Mouse (Mus musculus) limb, embryonic 12.5 days (tissue): ENCODE results near the gene Pard3b. TPM values are rescaled to one million over a fixed set of nuclear protein-coding genes. Genes with fewer than 3 reads are reported as not detected.

ENCODE experiments used
- ATAC-seq: fragments of 200-750 bp; cut with Nextera tagmentation; 2 replicates; pipeline ENCODE4 v1.8.0; 2017; ENCODE audit warnings: low read depth, moderate TSS enrichment; ENCODE audit not compliant: insufficient number of reproducible peaks, insufficient read depth, low FRiP score, low TSS enrichment
- H3K27ac ChIP-seq: fragments of 300-500 bp; sonication (generic); 2 replicates; pipeline ENCODE4 v1.5.1; 2016; ENCODE audit warnings: mild to moderate bottlenecking, moderate library complexity
- H3K27me3 ChIP-seq: fragments of 300-500 bp; sonication (generic); 2 replicates; pipeline ENCODE4 v1.6.1; 2016; ENCODE audit warnings: mild to moderate bottlenecking, moderate library complexity
- H3K36me3 ChIP-seq: fragments of 300-500 bp; sonication (generic); 2 replicates; pipeline ENCODE4 v1.6.1; 2016; ENCODE audit warnings: mild to moderate bottlenecking, moderate library complexity
- H3K4me1 ChIP-seq: fragments of 300-500 bp; sonication (generic); replicated peaks from 2 replicates; pipeline ENCODE4 v1.6.1; 2016
- H3K4me2 ChIP-seq: fragments of 300-500 bp; sonication (generic); 2 replicates; pipeline ENCODE4 v1.6.1; 2016; ENCODE audit warnings: mild to moderate bottlenecking, moderate library complexity
- H3K4me3 ChIP-seq: fragments of 300-500 bp; sonication (generic); replicated peaks from 2 replicates; pipeline ENCODE4 v1.5.1; 2016; ENCODE audit warnings: mild to moderate bottlenecking
- H3K9ac ChIP-seq: fragments of 300-500 bp; sonication (generic); replicated peaks from 2 replicates; pipeline ENCODE4 v1.6.1; 2016; ENCODE audit warnings: mild to moderate bottlenecking, moderate library complexity
- H3K9me3 ChIP-seq: fragments of 300-500 bp; sonication (generic); 2 replicates; pipeline ENCODE4 v1.6.1; 2016; ENCODE audit warnings: mild to moderate bottlenecking, moderate library complexity
- WGBS: fragments of 180-500 bp; shearing (Covaris S2); methylation state at CpG from one replicate; pipeline ENCODE4 v1.1.7; 2016; 5-methylcytosine and 5-hydroxymethylcytosine counted together
- polyA plus RNA-seq: library from polyadenylated mRNA; unstranded; fragments of >200 nt; fragmentation: Nextera tagmentation; extraction: Ambion mirVana; gene quantifications from 2 replicates; pipeline ENCODE4 v1.2.1, GENCODE M21; 2016

The Pard3b gene
- polyA plus RNA-seq, 1 experiment from 2014 or later = 20.0 TPM

- no peaks in the 10 kb centered on the region for H3K4me1 ChIP-seq
- no peak overlapping the region for H3K4me3 ChIP-seq
- H3K9ac ChIP-seq = no peak overlapping the region
- no peak overlapping the region for H3K4me2 ChIP-seq
- no peaks in the 10 kb centered on the region for H3K27me3 ChIP-seq
- WGBS = 84% methylated on average over 3 of the region's 3 CpGs
- H3K36me3 ChIP-seq = no peaks in the 10 kb centered on the region
- no peak for ATAC-seq
- no peak overlapping the region for H3K27ac ChIP-seq
- H3K9me3 ChIP-seq = no peaks in the 10 kb centered on the region
These were observed 403.1 kb downstream of the Pard3b start for GRCm38 (mm10) chr1:62041718-62042117.

GRCm38 (mm10) chr1:62048592-62048991 lies 410.0 kb downstream of the Pard3b start:
- Histone ChIP-seq H3K27ac (no peak overlapping the region), H3K9me3 (no peaks in the 10 kb centered on the region), H3K27me3 (no peaks in the 10 kb centered on the region), H3K36me3 (no peaks in the 10 kb centered on the region), H3K4me3 (no peak overlapping the region), H3K4me2 (no peak overlapping the region), H3K9ac (no peak overlapping the region), H3K4me1 (0 out of 2 replicates have a peak, but pooled peaks cover 6% of the 10 kb centered on the region)
- 47% methylated on average over 4 of the region's 4 CpGs for WGBS
- no peak for ATAC-seq

DNA sequence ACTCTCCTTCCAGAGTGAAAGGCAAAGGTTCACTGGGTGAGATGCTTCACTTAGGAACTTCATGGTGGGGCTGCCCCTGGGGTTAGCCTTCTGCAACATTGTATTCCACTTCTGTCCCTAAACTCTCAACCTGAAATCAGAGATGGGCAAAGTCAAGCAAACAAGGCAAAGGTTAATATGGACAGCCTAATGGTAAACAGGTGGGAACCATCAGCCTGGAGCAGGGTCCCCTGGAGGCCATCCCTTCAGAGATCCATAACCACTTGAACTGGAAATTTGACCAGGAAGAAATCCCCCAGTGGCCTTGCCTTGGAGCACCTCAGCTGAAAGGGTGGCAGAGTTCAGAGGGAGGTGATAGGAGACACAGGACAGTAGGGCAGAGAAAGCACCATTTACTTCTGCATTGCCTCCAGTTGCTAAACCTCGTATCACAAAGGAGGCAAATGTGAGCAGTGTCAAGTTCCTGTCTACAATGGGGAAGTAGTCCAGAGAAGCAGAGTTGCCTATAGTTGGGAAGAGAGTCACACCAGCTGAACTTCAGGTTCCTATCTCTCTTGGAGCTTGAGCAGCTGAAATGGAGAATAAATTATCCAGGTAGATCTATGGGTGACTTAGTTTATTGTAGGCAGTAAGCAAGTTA lies 412.7 kb downstream of the Pard3b start:
- 37% methylated on average over 1 of the region's 1 CpGs for WGBS
- no peaks in the 10 kb centered on the region for H3K27me3 ChIP-seq
- ATAC-seq = no peak

GRCm38 (mm10) chr1:62053167-62053638 lies 414.6 kb downstream of the Pard3b start:
- Histone ChIP-seq H3K4me2 (no peak overlapping the region), H3K4me3 (no peak overlapping the region)
- no peak for ATAC-seq

More for the DNA sequence above, 412.7 kb downstream of the Pard3b start:
- Histone ChIP-seq H3K36me3 (no peaks in the 10 kb centered on the region), H3K9me3 (no peaks in the 10 kb centered on the region), H3K4me1 (0 out of 2 replicates have a peak, but pooled peaks cover 6% of the 10 kb centered on the region), H3K4me3 (no peak overlapping the region), H3K27ac (no peak overlapping the region), H3K9ac (no peak overlapping the region), H3K4me2 (no peak overlapping the region)

GRCm38 (mm10) chr1:62055280-62055679 lies 416.7 kb downstream of the Pard3b start:
- 0 out of 2 replicates have a peak, but pooled peaks cover 6% of the 10 kb centered on the region for H3K4me1 ChIP-seq
- H3K9ac ChIP-seq = no peak overlapping the region
- 79% methylated on average over 6 of the region's 6 CpGs for WGBS
- no peaks in the 10 kb centered on the region for H3K9me3 ChIP-seq
- H3K27ac ChIP-seq = no peak overlapping the region
- no peaks in the 10 kb centered on the region for H3K36me3 ChIP-seq
- H3K27me3 ChIP-seq = no peaks in the 10 kb centered on the region
- no peak overlapping the region for H3K4me2 ChIP-seq
- no peak for ATAC-seq
- no peak overlapping the region for H3K4me3 ChIP-seq

More at GRCm38 (mm10) chr1:62053167-62053638, 414.6 kb downstream of the Pard3b start:
- WGBS = 47% methylated on average over 7 of the region's 7 CpGs
- H3K9me3 ChIP-seq = no peaks in the 10 kb centered on the region
- H3K9ac ChIP-seq = no peak overlapping the region
- H3K27ac ChIP-seq = no peak overlapping the region
- H3K4me1 ChIP-seq = 0 out of 2 replicates have a peak, but pooled peaks cover 6% of the 10 kb centered on the region
- no peaks in the 10 kb centered on the region for H3K36me3 ChIP-seq
- H3K27me3 ChIP-seq = no peaks in the 10 kb centered on the region

GRCm38 (mm10) chr1:62070617-62071016 lies 432.0 kb downstream of the Pard3b start:
- no peak overlapping the region for H3K4me2 ChIP-seq
- H3K4me3 ChIP-seq = no peak overlapping the region
- ATAC-seq = no peak
- H3K27me3 ChIP-seq = no peaks in the 10 kb centered on the region
- peaks cover 10% of the 10 kb centered on the region for H3K4me1 ChIP-seq
- 81% methylated on average over 6 of the region's 6 CpGs for WGBS
- no peak overlapping the region for H3K27ac ChIP-seq
- H3K9me3 ChIP-seq = peaks cover 7% of the 10 kb centered on the region; the same call in 1 of the 2 replicates
- no peak overlapping the region for H3K9ac ChIP-seq
- peaks cover 7% of the 10 kb centered on the region; the same call in 1 of the 2 replicates for H3K36me3 ChIP-seq

DNA sequence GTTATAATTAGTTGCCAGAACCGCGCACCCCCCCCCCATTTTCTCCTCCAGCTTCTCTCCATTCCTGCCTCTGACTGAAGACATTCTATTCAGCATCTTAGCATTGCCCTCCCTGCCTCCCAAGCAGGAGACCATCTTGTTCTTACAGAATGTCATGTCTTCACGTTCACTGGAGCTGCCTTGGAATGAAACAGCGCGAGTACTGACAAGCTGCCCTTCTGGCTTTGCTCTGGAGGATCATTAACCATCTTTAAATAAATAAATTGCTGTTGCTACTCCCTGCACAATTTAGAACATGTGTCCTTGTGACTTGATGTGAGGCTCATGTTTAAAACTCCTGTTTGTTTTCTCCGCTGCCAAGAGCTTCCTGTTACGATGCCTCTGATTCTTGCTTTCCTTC lies 432.5 kb downstream of the Pard3b start:
- Histone ChIP-seq H3K4me1 (peaks cover 14% of the 10 kb centered on the region), H3K4me2 (no peak overlapping the region), H3K36me3 (peaks cover 7% of the 10 kb centered on the region; the same call in 1 of the 2 replicates), H3K9me3 (peaks cover 7% of the 10 kb centered on the region; the same call in 1 of the 2 replicates), H3K4me3 (no peak overlapping the region), H3K9ac (no peak overlapping the region), H3K27me3 (no peaks in the 10 kb centered on the region), H3K27ac (no peak overlapping the region)
- WGBS = 67% methylated on average over 7 of the region's 7 CpGs
- ATAC-seq = no peak

DNA sequence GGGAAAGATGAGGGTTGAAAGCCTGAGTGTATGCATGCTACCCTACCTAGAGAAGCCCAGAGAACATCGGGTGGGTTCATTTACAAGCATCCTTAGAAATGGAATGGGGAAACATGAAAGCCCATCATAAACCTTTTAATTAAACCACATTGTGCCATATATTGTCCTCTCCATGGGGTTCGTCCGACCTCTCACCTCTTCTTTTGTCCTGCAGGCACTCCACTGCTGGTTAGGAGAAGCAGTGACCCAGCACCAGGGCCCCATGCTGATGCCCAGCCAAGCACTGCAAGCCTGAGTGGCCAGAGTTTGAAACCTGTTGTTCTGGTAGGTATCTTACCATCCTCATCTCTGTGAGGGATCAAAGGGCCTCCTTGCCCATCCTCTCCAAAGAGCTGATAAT lies 437.5 kb downstream of the Pard3b start:
- H3K27me3 ChIP-seq = no peaks in the 10 kb centered on the region
- H3K4me3 ChIP-seq = no peak overlapping the region
- 52% methylated on average over 3 of the region's 3 CpGs for WGBS
- no peak overlapping the region for H3K9ac ChIP-seq
- H3K36me3 ChIP-seq = no peaks in the 10 kb centered on the region
- H3K9me3 ChIP-seq = no peaks in the 10 kb centered on the region
- H3K4me2 ChIP-seq = no peak overlapping the region
- no peak for ATAC-seq
- H3K27ac ChIP-seq = no peak overlapping the region
- H3K4me1 ChIP-seq = peaks cover 15% of the 10 kb centered on the region

- no peak for ATAC-seq
- H3K27ac ChIP-seq = no peak overlapping the region
- WGBS = 78% methylated on average over 4 of the region's 4 CpGs
These were observed 442.5 kb downstream of the Pard3b start for GRCm38 (mm10) chr1:62081129-62081528.

DNA sequence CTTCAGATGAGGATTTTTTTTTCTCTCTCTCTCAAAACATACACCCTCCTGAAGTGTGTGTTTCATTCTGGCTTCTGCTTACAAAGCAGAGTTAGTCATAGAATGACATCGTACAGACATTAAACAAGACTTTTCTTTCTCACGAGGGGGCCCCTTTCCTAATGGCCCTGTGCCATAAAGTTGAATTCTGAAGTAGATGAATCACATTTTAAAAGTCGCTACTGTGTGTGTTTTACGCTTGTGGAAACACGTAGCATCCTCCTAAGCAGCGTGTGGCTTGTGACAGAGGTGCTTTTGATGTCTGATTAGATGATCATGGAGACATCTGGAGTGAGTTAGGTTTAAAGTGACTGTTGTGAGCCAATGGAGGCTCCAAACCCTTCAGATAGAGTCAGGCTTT lies 447.4 kb downstream of the Pard3b start:
- 6% methylated on average over 6 of the region's 6 CpGs for WGBS
- Histone ChIP-seq H3K36me3 (no peaks in the 10 kb centered on the region), H3K4me1 (peaks cover 9% of the 10 kb centered on the region), H3K27ac (no peak overlapping the region), H3K4me3 (no peak overlapping the region), H3K27me3 (no peaks in the 10 kb centered on the region), H3K9me3 (no peaks in the 10 kb centered on the region), H3K9ac (no peak overlapping the region), H3K4me2 (peak overlapping the region; percentile 31)
- no peak for ATAC-seq

More at GRCm38 (mm10) chr1:62081129-62081528, 442.5 kb downstream of the Pard3b start:
- H3K9me3 ChIP-seq = no peaks in the 10 kb centered on the region
- peaks cover 9% of the 10 kb centered on the region for H3K4me1 ChIP-seq
- no peak overlapping the region for H3K4me2 ChIP-seq
- H3K36me3 ChIP-seq = no peaks in the 10 kb centered on the region
- no peak overlapping the region for H3K4me3 ChIP-seq
- no peaks in the 10 kb centered on the region for H3K27me3 ChIP-seq
- H3K9ac ChIP-seq = no peak overlapping the region

DNA sequence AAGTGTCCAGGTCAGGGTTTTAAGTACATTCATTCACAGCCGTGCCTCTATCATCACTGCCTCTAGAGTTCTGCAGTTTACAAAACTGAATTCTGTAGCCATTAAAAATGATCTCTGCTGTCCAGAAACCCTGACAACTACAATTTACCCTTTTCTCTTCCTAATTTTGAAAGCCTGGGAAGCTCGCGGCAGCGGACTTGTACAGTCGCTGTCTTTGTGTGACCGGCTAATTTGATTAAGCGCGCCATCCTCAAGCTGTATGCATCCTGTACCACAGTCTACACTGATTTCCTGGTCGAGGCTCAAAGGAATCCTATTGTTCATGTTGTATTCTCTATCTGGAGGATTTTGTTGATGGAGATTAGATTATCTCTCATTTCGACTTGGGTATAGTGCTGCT lies 448.8 kb downstream of the Pard3b start:
- H3K27ac ChIP-seq = no peak overlapping the region
- H3K4me3 ChIP-seq = no peak overlapping the region
- no peaks in the 10 kb centered on the region for H3K9me3 ChIP-seq
- H3K4me2 ChIP-seq = no peak overlapping the region
- WGBS = 78% methylated on average over 10 of the region's 10 CpGs
- H3K4me1 ChIP-seq = peaks cover 5% of the 10 kb centered on the region
- H3K27me3 ChIP-seq = no peaks in the 10 kb centered on the region
- ATAC-seq = no peak
- H3K36me3 ChIP-seq = no peaks in the 10 kb centered on the region
- no peak overlapping the region for H3K9ac ChIP-seq

DNA sequence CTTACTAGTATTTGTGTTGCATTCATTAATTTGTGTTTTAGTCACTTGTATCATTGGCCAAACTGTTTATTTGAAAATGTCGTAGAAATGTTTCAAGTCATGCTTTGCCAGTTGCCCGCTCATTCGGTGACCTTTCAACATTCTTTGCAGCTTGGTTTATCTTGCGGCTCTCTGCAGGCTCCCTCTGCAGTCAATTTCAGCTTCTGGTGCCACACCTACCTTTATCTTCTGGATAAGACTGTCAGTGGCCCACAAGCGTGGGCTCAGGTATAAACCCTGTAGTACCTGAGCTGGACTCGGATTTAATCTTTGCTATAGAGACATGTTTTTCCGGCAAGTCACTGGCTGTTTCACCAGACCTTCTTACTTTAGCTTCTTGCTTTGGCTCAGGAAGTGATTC lies 456.3 kb downstream of the Pard3b start:
- H3K4me2 ChIP-seq = no peak overlapping the region
- no peak overlapping the region for H3K9ac ChIP-seq

More for the DNA sequence above, 456.3 kb downstream of the Pard3b start:
- Histone ChIP-seq H3K9me3 (no peaks in the 10 kb centered on the region), H3K4me1 (no peaks in the 10 kb centered on the region), H3K36me3 (no peaks in the 10 kb centered on the region), H3K27ac (no peak overlapping the region), H3K27me3 (no peaks in the 10 kb centered on the region), H3K4me3 (no peak overlapping the region)
- 88% methylated on average over 7 of the region's 7 CpGs for WGBS
- no peak for ATAC-seq
